Mouse (Mus musculus): ENCODE measurements around the gene Rasl10b.

Rasl10b gene

DNA sequence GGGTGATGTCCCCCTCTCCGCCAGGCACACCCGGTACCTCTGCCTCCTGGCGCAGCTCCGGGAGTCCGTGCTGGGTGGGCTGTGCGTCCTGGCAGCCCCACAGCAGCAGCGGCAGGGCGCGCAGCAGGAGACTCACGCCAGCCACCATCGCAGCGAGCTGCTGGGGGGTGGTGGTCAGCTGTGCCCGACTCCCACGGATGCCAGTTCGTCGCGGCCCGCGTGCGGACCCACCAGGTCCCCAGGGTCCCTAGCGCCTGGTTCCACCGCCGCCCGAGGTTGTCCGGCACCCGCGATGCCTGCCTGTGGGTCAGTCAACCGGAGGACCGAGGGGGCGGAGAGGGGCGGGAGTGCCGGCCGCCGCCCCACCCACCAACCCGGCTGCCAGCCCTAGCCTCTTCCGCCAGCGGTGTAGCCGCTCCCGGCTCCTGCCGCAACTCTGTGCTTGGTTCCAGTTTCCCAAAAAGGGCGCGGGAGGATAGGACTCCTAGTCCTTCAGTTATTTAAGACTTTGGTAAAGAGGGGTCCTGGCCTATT lies 53.8 kb downstream of the Rasl10b start, which contains the start of gene Mmp28:
TSS of gene Mmp28 (minus strand) at position 361 of the 534 bp plus-strand sequence.
- DNase-seq (ENCODE audit: low read depth, low spot score): peak; percentile 23

DNA sequence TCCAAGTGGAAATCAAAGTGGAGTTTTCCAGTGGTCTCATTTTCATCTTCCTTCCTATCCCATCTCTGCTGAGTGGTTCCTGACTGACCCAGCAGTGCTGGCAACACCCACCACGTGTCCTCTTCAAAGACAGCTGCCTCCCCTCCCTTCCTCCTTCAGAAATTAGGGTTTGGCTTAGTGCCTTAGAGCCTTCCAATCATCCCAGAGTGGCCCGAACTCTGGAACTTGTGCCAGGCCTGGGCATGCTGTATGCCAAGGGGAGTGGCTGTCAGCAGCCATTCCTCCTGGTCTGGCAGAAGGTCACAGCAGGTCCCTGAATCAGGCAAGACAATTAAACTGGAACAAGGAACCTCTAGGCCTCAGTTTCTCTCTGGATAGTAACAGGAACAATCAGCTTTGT lies 57.0 kb downstream of the Rasl10b start:
- DNase-seq (ENCODE audit: low read depth, low spot score): no peak

DNA sequence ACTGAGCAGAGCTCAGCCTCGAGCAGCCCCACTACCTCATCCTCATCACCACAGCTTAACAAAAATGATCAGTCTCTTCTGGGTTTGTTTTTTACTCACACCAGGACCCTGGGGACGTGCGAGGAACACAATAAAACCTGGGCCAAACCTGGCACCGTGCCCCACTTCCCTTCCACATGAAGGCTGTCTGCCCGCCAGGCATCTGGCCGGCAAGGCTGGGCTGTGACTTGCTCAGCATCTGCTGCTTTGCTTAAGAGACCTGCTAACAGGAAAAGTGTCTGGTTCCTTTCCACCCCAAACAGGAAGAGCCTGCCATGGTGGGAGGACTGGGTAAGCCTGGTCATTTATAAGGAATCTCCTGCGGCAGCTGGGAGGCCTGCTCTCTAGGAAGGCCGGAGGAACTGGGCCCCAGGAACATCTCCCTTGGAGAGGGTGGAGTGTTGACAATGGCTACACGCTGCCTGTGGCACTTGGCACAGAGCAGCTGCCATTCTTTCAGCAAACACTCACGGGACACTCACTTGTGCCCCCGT lies 58.2 kb downstream of the Rasl10b start:
- DNase-seq (ENCODE audit: low read depth, low spot score): no peak

DNA sequence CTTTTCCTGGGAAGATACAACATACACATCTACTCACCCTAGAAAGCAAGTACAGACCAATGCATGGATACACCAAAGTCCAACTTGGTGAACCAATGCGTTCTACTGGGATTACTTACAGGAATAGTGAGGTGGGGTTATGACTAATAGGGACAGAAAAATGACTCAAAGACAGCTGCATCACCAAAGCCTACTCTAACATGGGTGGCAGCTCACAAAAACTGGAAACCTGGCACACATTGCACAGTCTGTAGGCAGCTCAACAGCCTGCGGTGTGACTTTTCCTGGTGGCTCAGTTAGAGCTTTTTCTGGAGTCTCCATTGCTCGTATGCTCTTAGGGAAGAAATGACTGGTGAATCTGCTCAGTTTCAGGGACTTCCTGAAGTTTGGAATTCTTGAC lies 59.8 kb downstream of the Rasl10b start:
- no peak for DNase-seq (ENCODE audit: low read depth, low spot score)

All from R1 (cell line).